Mouse (Mus musculus): ENCODE measurements around the gene Nrip3. TPM values are rescaled to one million over a fixed set of nuclear protein-coding genes. Genes with fewer than 3 reads are reported as not detected.

Nrip3 gene
- polyA plus RNA-seq, 1 experiment from 2014 or later: 3.9 TPM

DNA sequence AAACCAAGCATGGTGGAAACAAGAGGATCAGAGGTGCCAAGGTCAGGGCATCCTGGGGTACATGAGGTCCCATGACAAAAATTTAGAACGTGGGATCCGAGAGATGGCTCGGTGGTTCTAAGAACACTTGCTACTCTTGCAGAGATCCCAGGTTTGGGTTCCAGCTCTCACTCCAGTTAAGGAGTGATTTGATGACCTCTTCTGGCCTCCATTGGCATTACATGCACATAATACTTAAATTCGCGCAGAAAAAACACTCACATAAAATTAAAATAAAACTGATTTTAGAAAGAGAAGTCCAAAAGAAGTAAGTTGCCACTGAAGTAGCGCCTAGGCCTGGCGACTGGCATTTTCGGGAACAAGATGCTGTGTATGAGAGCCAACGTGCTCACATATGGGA is 62.5 kb downstream of the Nrip3 start:
- H3K4me2 ChIP-seq: no peak overlapping the region
- no peaks in the 10 kb centered on the region for H3K27me3 ChIP-seq
- no peak for ATAC-seq (ENCODE audit: low FRiP score)
- WGBS: 70% methylated on average over 9 of the region's 9 CpGs
- H3K4me3 ChIP-seq: no peak overlapping the region
- no peaks in the 10 kb centered on the region for H3K9me3 ChIP-seq
- H3K9ac ChIP-seq: no peak overlapping the region
- no peaks in the 10 kb centered on the region for H3K36me3 ChIP-seq
- no peak overlapping the region for H3K27ac ChIP-seq
- no peaks in the 10 kb centered on the region for H3K4me1 ChIP-seq (replicated peaks)

DNA sequence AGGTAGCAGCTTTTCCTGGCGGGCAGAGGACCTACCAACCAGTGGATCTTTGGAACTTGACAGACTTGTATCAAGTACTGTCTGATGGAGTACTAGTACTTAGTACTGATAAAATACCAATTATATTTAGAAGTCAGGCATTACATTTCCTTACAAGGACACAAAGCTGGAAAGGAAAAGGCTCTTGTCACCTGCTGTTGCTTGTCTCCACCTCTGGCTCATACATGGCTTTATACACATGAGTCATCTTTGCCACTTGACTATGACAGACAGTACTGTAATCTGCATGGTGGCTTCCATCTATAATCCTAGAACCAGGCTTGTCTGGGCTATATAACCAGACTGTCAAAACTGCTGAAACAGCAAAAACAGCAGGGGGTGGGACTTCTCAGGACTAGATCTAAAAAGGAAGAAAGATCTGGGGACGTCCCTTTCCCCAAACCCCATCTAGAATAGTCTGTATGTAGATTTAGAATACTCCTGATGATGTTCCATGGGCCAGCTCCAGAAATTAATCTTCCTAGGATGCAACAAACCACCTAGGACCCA is 68.3 kb downstream of the Nrip3 start:
- Histone ChIP-seq H3K4me1 (replicated peaks) (no peaks in the 10 kb centered on the region), H3K4me3 (no peak overlapping the region), H3K4me2 (no peak overlapping the region), H3K27me3 (no peaks in the 10 kb centered on the region), H3K9ac (no peak overlapping the region), H3K9me3 (no peaks in the 10 kb centered on the region), H3K36me3 (peaks cover 36% of the 10 kb centered on the region), H3K27ac (no peak overlapping the region)
- ATAC-seq (ENCODE audit: low FRiP score): no peak
- 90% methylated on average over 2 of the region's 2 CpGs for WGBS

DNA sequence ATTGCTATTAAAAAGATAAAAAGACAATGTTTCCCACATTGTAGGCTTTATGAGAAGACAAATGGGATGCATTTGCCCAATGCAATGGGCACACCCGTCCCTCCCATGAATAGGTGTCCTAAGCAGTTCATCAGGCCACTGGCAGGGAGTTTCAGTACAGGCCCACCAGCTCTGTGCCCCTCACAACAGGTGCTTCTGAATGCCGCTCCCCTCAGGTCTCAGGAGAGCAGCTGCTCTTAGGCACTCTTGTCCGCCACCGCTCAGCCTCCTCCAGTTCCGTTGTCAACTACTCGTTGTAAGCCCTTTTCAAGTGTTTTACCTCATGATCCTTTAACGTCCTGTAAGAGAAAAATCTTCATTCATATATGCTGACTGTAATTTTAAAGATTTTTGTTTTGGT is 69.6 kb downstream of the Nrip3 start:
- H3K9me3 ChIP-seq: no peaks in the 10 kb centered on the region
- no peaks in the 10 kb centered on the region for H3K4me1 ChIP-seq (replicated peaks)
- 91% methylated on average over 7 of the region's 7 CpGs for WGBS

DNA sequence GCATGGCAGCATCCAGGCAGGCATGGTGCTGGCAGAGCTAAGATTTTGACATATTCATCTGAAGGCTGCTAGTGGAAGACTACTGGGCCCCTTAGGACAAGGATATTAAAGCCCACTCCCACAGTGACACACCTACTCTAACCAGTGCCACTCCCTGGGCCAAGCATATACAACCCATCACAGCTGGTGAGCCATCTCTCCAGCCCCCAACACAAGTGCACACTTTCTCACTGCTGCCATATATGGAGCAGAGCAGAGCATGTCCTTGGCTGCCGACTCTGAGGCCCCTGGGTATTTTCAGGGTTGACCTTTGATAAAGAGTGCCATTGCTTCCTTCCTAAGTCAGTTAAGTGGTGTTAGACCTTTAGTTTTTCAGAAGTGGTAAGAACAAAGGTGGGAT is 71.8 kb downstream of the Nrip3 start:
- Histone ChIP-seq H3K27ac (no peak overlapping the region), H3K9ac (no peak overlapping the region), H3K4me1 (replicated peaks) (no peaks in the 10 kb centered on the region), H3K27me3 (no peaks in the 10 kb centered on the region), H3K4me3 (no peak overlapping the region), H3K9me3 (no peaks in the 10 kb centered on the region), H3K36me3 (peaks cover 36% of the 10 kb centered on the region), H3K4me2 (no peak overlapping the region)
- no peak for ATAC-seq (ENCODE audit: low FRiP score)
- WGBS: 78% methylated on average over 1 of the region's 1 CpGs

More for the DNA sequence above, 69.6 kb downstream of the Nrip3 start:
- Histone ChIP-seq H3K27ac (no peak overlapping the region), H3K4me3 (no peak overlapping the region), H3K4me2 (no peak overlapping the region), H3K27me3 (no peaks in the 10 kb centered on the region), H3K36me3 (peaks cover 36% of the 10 kb centered on the region), H3K9ac (no peak overlapping the region)
- ATAC-seq (ENCODE audit: low FRiP score): no peak

- ATAC-seq (ENCODE audit: low FRiP score): no peak
- Histone ChIP-seq H3K4me2 (no peak overlapping the region), H3K4me3 (no peak overlapping the region), H3K27ac (no peak overlapping the region), H3K9me3 (no peaks in the 10 kb centered on the region), H3K9ac (no peak overlapping the region), H3K4me1 (replicated peaks) (0 out of 2 replicates have a peak, but pooled peaks cover 3% of the 10 kb centered on the region), H3K27me3 (no peaks in the 10 kb centered on the region), H3K36me3 (peaks cover 36% of the 10 kb centered on the region)
- 80% methylated on average over 3 of the region's 3 CpGs for WGBS
Observed at GRCm38 (mm10) chr7:109708961-109709382, 72.9 kb downstream of the Nrip3 start.

Other genes with a start within 250 kb of the Nrip3 start
- 22.6 and 25.6 TPM in 2 replicates for gene St5, start 78.4 kb downstream of the Nrip3 start, polyA plus RNA-seq (2015; fragmentation: Nextera tagmentation; extraction: Ambion mirVana)
- 15.5 TPM in 2 replicates for gene Akip1, start 78.3 kb downstream of the Nrip3 start, polyA plus RNA-seq (2015; fragmentation: Nextera tagmentation; extraction: Ambion mirVana)
- gene BC051019, start 58.2 kb downstream of the Nrip3 start, polyA plus RNA-seq (2015; fragmentation: Nextera tagmentation; extraction: Ambion mirVana): 0.16 and 1.00 TPM in 2 replicates
- gene Ascl3, start 50.3 kb downstream of the Nrip3 start, polyA plus RNA-seq (2015; fragmentation: Nextera tagmentation; extraction: Ambion mirVana): 0.42 TPM in 1 of 2 replicates, not detected in the other
- 110 and 113 TPM in 2 replicates for gene Tmem9b, start 29.1 kb downstream of the Nrip3 start, polyA plus RNA-seq (2015; fragmentation: Nextera tagmentation; extraction: Ambion mirVana)
- 1.4 and 1.9 TPM in 2 replicates for gene Scube2, start 83.7 kb upstream of the Nrip3 start, polyA plus RNA-seq (2015; fragmentation: Nextera tagmentation; extraction: Ambion mirVana)
- 41.6 and 42.5 TPM in 2 replicates for gene Dennd5a, start 178.4 kb upstream of the Nrip3 start, polyA plus RNA-seq (2015; fragmentation: Nextera tagmentation; extraction: Ambion mirVana)
- gene Tmem41b, start 204.9 kb upstream of the Nrip3 start, polyA plus RNA-seq (2015; fragmentation: Nextera tagmentation; extraction: Ambion mirVana): 69.5 and 75.6 TPM in 2 replicates
- 42.2 and 42.7 TPM in 2 replicates for gene Ipo7, start 236.2 kb upstream of the Nrip3 start, polyA plus RNA-seq (2015; fragmentation: Nextera tagmentation; extraction: Ambion mirVana)

Data from hindbrain, embryonic 13.5 days (tissue).